Comparison of ENCODE assay signal across 24 mouse cellular contexts in genomic region chr9:29825236-29825635, GRCm38 (mm10).
"Had no signal": no experiment of that assay in that cellular context is flagged by ENCODE, and none has a peak within 500 bp of the region (broad histone marks: within the 10 kb centered on the region; RNA-seq: fewer than 3 reads in every experiment).

No protein-coding gene starts in this region.

- H3K27ac ChIP-seq: limb, embryonic 12.5 days; limb, embryonic 15.5 days; liver, embryonic 14.5 days; macrophage; neural tube, embryonic 12.5 days; neural tube, embryonic 15.5 days; stomach, postnatal 0 days had no signal

- H3K27me3 ChIP-seq: limb, embryonic 15.5 days; neural tube, embryonic 12.5 days; neural tube, embryonic 15.5 days had no signal

- H3K4me3 ChIP-seq: limb, embryonic 12.5 days; limb, embryonic 15.5 days; neural tube, embryonic 12.5 days; neural tube, embryonic 15.5 days had no signal

- DNase-seq: kidney, adult 18-20 months; kidney, adult 9 months; kidney, postnatal 14 days; kidney, postnatal 4 days; layer of hippocampus, adult 9-11 months; layer of hippocampus, postnatal 36 days; left cerebral cortex, postnatal 4 days; liver, postnatal 0 days; lung, embryonic 14.5 days; right cerebral cortex, adult 18-20 months; right cerebral cortex, postnatal 14 days; right cerebral cortex, postnatal 4 days; thymus, adult 2 months; thymus, postnatal 14 days; thymus, postnatal 4 days had no signal

- ATAC-seq: liver, postnatal 0 days; lung, postnatal 0 days had no signal

- H3K4me2 ChIP-seq: limb, embryonic 12.5 days; limb, embryonic 15.5 days; liver, embryonic 11.5 days; lung, embryonic 14.5 days; neural tube, embryonic 12.5 days; neural tube, embryonic 15.5 days had no signal

- H3K9me3 ChIP-seq: limb, embryonic 12.5 days; limb, embryonic 15.5 days; neural tube, embryonic 12.5 days; neural tube, embryonic 15.5 days had no signal

- H3K9ac ChIP-seq: limb, embryonic 12.5 days; limb, embryonic 15.5 days; liver, embryonic 14.5 days; liver, postnatal 0 days; lung, embryonic 14.5 days; neural tube, embryonic 12.5 days; neural tube, embryonic 15.5 days had no signal

- H3K4me1 ChIP-seq: limb, embryonic 15.5 days had no signal

- H3K36me3 ChIP-seq: limb, embryonic 12.5 days; limb, embryonic 15.5 days; neural tube, embryonic 12.5 days; neural tube, embryonic 15.5 days had no signal
